Mouse (Mus musculus): ENCODE measurements around the gene Dscaml1. TPM values are rescaled to one million over a fixed set of nuclear protein-coding genes. Genes with fewer than 3 reads are reported as not detected.

The Dscaml1 gene
- polyA plus RNA-seq, 1 experiment, result 32.4 TPM

GRCm38 (mm10) chr9:45788405-45788804, 362.0 kb downstream of the Dscaml1 start:
- Histone ChIP-seq H3K4me1 (ENCODE audit: control insufficient read depth, insufficient read depth, low read length) (no peaks in the 10 kb centered on the region), H3K4me3 (ENCODE audit: control insufficient read depth, low read depth, low read length) (no peak overlapping the region), H3K36me3 (ENCODE audit: control insufficient read depth, insufficient read depth, low read length) (no peaks in the 10 kb centered on the region; the same call in 1 of the 2 replicates), H3K27ac (ENCODE audit: control insufficient read depth, insufficient read depth, low read depth, low read length) (no peak overlapping the region), H3K27me3 (ENCODE audit: control insufficient read depth, insufficient read depth, low read length) (no peaks in the 10 kb centered on the region)
- no peak for TF ChIP-seq POLR2A (IDR thresholded peaks at IDR 0.05; ENCODE audit: control insufficient read depth, low read depth, low read length)

GRCm38 (mm10) chr9:45791456-45792142, 365.2 kb downstream of the Dscaml1 start:
- Histone ChIP-seq H3K36me3 (ENCODE audit: control insufficient read depth, insufficient read depth, low read length) (no peaks in the 10 kb centered on the region; the same call in 1 of the 2 replicates), H3K4me3 (ENCODE audit: control insufficient read depth, low read depth, low read length) (no peak overlapping the region), H3K27me3 (ENCODE audit: control insufficient read depth, insufficient read depth, low read length) (no peaks in the 10 kb centered on the region), H3K27ac (ENCODE audit: control insufficient read depth, insufficient read depth, low read depth, low read length) (no peak overlapping the region), H3K4me1 (ENCODE audit: control insufficient read depth, insufficient read depth, low read length) (no peaks in the 10 kb centered on the region)
- TF ChIP-seq CTCF (IDR thresholded peaks at IDR 0.05; ENCODE audit: control insufficient read depth, insufficient read depth, insufficient replicate concordance, low read depth, low read length) (no peak), POLR2A (IDR thresholded peaks at IDR 0.05; ENCODE audit: control insufficient read depth, low read depth, low read length) (no peak)

- Histone ChIP-seq H3K27ac (ENCODE audit: control insufficient read depth, insufficient read depth, low read depth, low read length) (no peak overlapping the region), H3K36me3 (ENCODE audit: control insufficient read depth, insufficient read depth, low read length) (no peaks in the 10 kb centered on the region; the same call in 1 of the 2 replicates)
Observed at GRCm38 (mm10) chr9:45792235-45792634, 365.8 kb downstream of the Dscaml1 start.

GRCm38 (mm10) chr9:45793697-45794096, 367.3 kb downstream of the Dscaml1 start:
- Histone ChIP-seq H3K4me1 (ENCODE audit: control insufficient read depth, insufficient read depth, low read length) (no peaks in the 10 kb centered on the region), H3K27ac (ENCODE audit: control insufficient read depth, insufficient read depth, low read depth, low read length) (no peak overlapping the region), H3K27me3 (ENCODE audit: control insufficient read depth, insufficient read depth, low read length) (no peaks in the 10 kb centered on the region), H3K4me3 (ENCODE audit: control insufficient read depth, low read depth, low read length) (no peak overlapping the region), H3K36me3 (ENCODE audit: control insufficient read depth, insufficient read depth, low read length) (no peaks in the 10 kb centered on the region; the same call in 1 of the 2 replicates)
- TF ChIP-seq CTCF (IDR thresholded peaks at IDR 0.05; ENCODE audit: control insufficient read depth, insufficient read depth, insufficient replicate concordance, low read depth, low read length), result no peak
- no peak for TF ChIP-seq POLR2A (IDR thresholded peaks at IDR 0.05; ENCODE audit: control insufficient read depth, low read depth, low read length)

More at GRCm38 (mm10) chr9:45792235-45792634, 365.8 kb downstream of the Dscaml1 start:
- TF ChIP-seq CTCF (IDR thresholded peaks at IDR 0.05; ENCODE audit: control insufficient read depth, insufficient read depth, insufficient replicate concordance, low read depth, low read length) (no peak), POLR2A (IDR thresholded peaks at IDR 0.05; ENCODE audit: control insufficient read depth, low read depth, low read length) (no peak)
- Histone ChIP-seq H3K27me3 (ENCODE audit: control insufficient read depth, insufficient read depth, low read length) (no peaks in the 10 kb centered on the region), H3K4me1 (ENCODE audit: control insufficient read depth, insufficient read depth, low read length) (no peaks in the 10 kb centered on the region), H3K4me3 (ENCODE audit: control insufficient read depth, low read depth, low read length) (no peak overlapping the region)

GRCm38 (mm10) chr9:45795722-45796121, 369.3 kb downstream of the Dscaml1 start:
- Histone ChIP-seq H3K4me1 (ENCODE audit: control insufficient read depth, insufficient read depth, low read length) (no peaks in the 10 kb centered on the region), H3K36me3 (ENCODE audit: control insufficient read depth, insufficient read depth, low read length) (no peaks in the 10 kb centered on the region; the same call in 1 of the 2 replicates), H3K27me3 (ENCODE audit: control insufficient read depth, insufficient read depth, low read length) (no peaks in the 10 kb centered on the region), H3K4me3 (ENCODE audit: control insufficient read depth, low read depth, low read length) (no peak overlapping the region), H3K27ac (ENCODE audit: control insufficient read depth, insufficient read depth, low read depth, low read length) (no peak overlapping the region)
- no peak for TF ChIP-seq POLR2A (IDR thresholded peaks at IDR 0.05; ENCODE audit: control insufficient read depth, low read depth, low read length)
- no peak for TF ChIP-seq CTCF (IDR thresholded peaks at IDR 0.05; ENCODE audit: control insufficient read depth, insufficient read depth, insufficient replicate concordance, low read depth, low read length)

- H3K36me3 ChIP-seq (ENCODE audit: control insufficient read depth, insufficient read depth, low read length), result no peaks in the 10 kb centered on the region; the same call in 1 of the 2 replicates
Observed at GRCm38 (mm10) chr9:45797271-45797670, 370.8 kb downstream of the Dscaml1 start.

GRCm38 (mm10) chr9:45798467-45799164, 372.2 kb downstream of the Dscaml1 start:
- Histone ChIP-seq H3K27ac (ENCODE audit: control insufficient read depth, insufficient read depth, low read depth, low read length) (no peak overlapping the region), H3K36me3 (ENCODE audit: control insufficient read depth, insufficient read depth, low read length) (no peaks in the 10 kb centered on the region; the same call in 1 of the 2 replicates), H3K4me3 (ENCODE audit: control insufficient read depth, low read depth, low read length) (no peak overlapping the region), H3K4me1 (ENCODE audit: control insufficient read depth, insufficient read depth, low read length) (no peaks in the 10 kb centered on the region), H3K27me3 (ENCODE audit: control insufficient read depth, insufficient read depth, low read length) (no peaks in the 10 kb centered on the region)
- TF ChIP-seq CTCF (IDR thresholded peaks at IDR 0.05; ENCODE audit: control insufficient read depth, insufficient read depth, insufficient replicate concordance, low read depth, low read length), result peak; percentile 23; the same call in 1 of the 2 replicates
- no peak for TF ChIP-seq POLR2A (IDR thresholded peaks at IDR 0.05; ENCODE audit: control insufficient read depth, low read depth, low read length)

More at GRCm38 (mm10) chr9:45797271-45797670, 370.8 kb downstream of the Dscaml1 start:
- Histone ChIP-seq H3K4me1 (ENCODE audit: control insufficient read depth, insufficient read depth, low read length) (no peaks in the 10 kb centered on the region), H3K4me3 (ENCODE audit: control insufficient read depth, low read depth, low read length) (no peak overlapping the region), H3K27ac (ENCODE audit: control insufficient read depth, insufficient read depth, low read depth, low read length) (no peak overlapping the region), H3K27me3 (ENCODE audit: control insufficient read depth, insufficient read depth, low read length) (no peaks in the 10 kb centered on the region)
- TF ChIP-seq CTCF (IDR thresholded peaks at IDR 0.05; ENCODE audit: control insufficient read depth, insufficient read depth, insufficient replicate concordance, low read depth, low read length), result no peak
- no peak for TF ChIP-seq POLR2A (IDR thresholded peaks at IDR 0.05; ENCODE audit: control insufficient read depth, low read depth, low read length)
